Mouse (Mus musculus) liver, embryonic 14.5 days (tissue): Measurements from ENCODE around the gene Emc10.

ENCODE experiments used
- CTCF ChIP-seq: IDR thresholded peaks from 2 replicates; pipeline ENCODE4 v1.5.1; 2016; ENCODE audit warnings: antibody characterized with exemption, low read depth, control low read depth
- EP300 ChIP-seq: IDR thresholded peaks from 2 replicates; pipeline ENCODE4 v1.6.1; 2016; ENCODE audit warnings: antibody characterized with exemption, low read depth

DNA sequence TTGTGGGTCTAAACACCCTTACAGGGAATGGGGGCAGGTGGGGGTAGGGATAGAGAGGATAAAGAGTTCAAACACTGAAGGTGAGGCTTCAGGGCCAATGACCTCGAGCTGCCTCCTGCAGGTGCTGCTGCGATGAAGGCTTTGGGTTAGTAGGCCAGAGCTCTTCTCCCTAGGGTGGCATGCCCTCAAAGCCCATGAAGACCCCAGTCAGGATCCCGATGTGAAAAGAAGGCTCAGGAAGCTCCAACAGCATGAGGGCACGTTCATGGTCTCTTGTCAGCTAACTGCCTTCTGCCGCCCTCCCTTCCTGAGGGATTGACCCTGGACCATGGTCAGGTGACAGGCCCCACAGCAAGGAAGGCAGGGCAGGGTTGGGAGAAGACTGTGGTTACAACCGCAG is 36.3 kb downstream of the Emc10 start:
- TF ChIP-seq CTCF (no peak), EP300 (no peak)
